8 mouse cellular contexts compared by ENCODE assay signal in genomic region chr2:173586118-173586968, GRCm38 (mm10). TPM values are rescaled to one million over a fixed set of nuclear protein-coding genes. Genes with fewer than 3 reads are reported as not detected.
DNase-seq lines count a peak whose midpoint lies in the region; ATAC-seq and TF ChIP-seq lines count a peak whose summit lies in the region.

No protein-coding gene starts in this region.

- intact Hi-C loops in gastrocnemius, postnatal 36 days (cut with DNase I), result loop anchor here (5.0 to 10.0 kb wide), 5 partner anchors 491 to 1318 kb away; partner anchors contain the start of genes Gnas, Npepl1 and Stx16

- no peaks in the 10 kb centered on the region for H3K36me3 ChIP-seq in intestine, embryonic 16.5 days (ENCODE audit: control insufficient read depth, insufficient read depth, low read length)
- H3K36me3 ChIP-seq in liver, adult 2 months (ENCODE audit: control insufficient read depth, insufficient read depth, low read length), result no peaks in the 10 kb centered on the region
- H3K36me3 ChIP-seq in midbrain, postnatal 0 days (ENCODE audit: insufficient read depth, low read length), result no peaks in the 10 kb centered on the region

- H3K27ac ChIP-seq in intestine, embryonic 16.5 days (ENCODE audit: low read length), result peak overlapping the region; percentile 37
- H3K27ac ChIP-seq in liver, adult 2 months (replicated peaks; ENCODE audit: insufficient read depth, low read depth, low read length), result no peak overlapping the region
- no peak overlapping the region for H3K27ac ChIP-seq in midbrain, postnatal 0 days (ENCODE audit: low read depth, low read length)

- H3K9me3 ChIP-seq in intestine, embryonic 16.5 days (ENCODE audit: control insufficient read depth, low read length), result no peaks in the 10 kb centered on the region
- no peaks in the 10 kb centered on the region for H3K9me3 ChIP-seq in midbrain, postnatal 0 days (ENCODE audit: low read length)

- ATAC-seq in intestine, embryonic 16.5 days, result peak; percentile 83
- no peak for ATAC-seq in midbrain, postnatal 0 days (ENCODE audit: low FRiP score)

- under 1% methylated on average over 68 of the region's 68 CpGs for WGBS in intestine, embryonic 16.5 days
- 7% methylated on average over 68 of the region's 68 CpGs for WGBS in liver, adult 2 months
- WGBS in midbrain, postnatal 0 days, result 1% methylated on average over 68 of the region's 68 CpGs

- peak overlapping the region; percentile 50 for H3K4me3 ChIP-seq in intestine, embryonic 16.5 days (ENCODE audit: low read length)
- H3K4me3 ChIP-seq in liver, adult 2 months (ENCODE audit: insufficient read depth, low read depth, low read length), result no peak overlapping the region; the same call in 1 of the 2 replicates
- H3K4me3 ChIP-seq in midbrain, postnatal 0 days (ENCODE audit: low read depth, low read length), result peak overlapping the region; percentile 35

- H3K79me2 ChIP-seq in liver, adult 2 months (ENCODE audit: control insufficient read depth, insufficient read depth, low read length), result no peaks in the 10 kb centered on the region

- peak; percentile 54 to 74 for DNase-seq in heart, adult 18-20 months
- no peak for DNase-seq in heart, adult 11 months
- peak; percentile 81 for DNase-seq in embryo, embryonic 10.5 days (ENCODE audit: low spot score)
- DNase-seq in gastrocnemius, postnatal 36 days, result peak; percentile 73 to 78
- DNase-seq in liver, adult 2 months (ENCODE audit: extremely low read depth, low read depth, low spot score), result no peak
- peak; percentile 57 for DNase-seq in midbrain, postnatal 0 days (ENCODE audit: low spot score)
- peak; percentile 81 to 92 for DNase-seq in spleen, postnatal 4 days (ENCODE audit: low spot score in 2 of 2)

- no peak for TF ChIP-seq POLR2A in liver, adult 2 months (IDR thresholded peaks at IDR 0.05; ENCODE audit: extremely low read depth, insufficient read depth, low read length)

- peak overlapping the region; percentile 55 for H3K9ac ChIP-seq in intestine, embryonic 16.5 days (ENCODE audit: low read depth, low read length)
- H3K9ac ChIP-seq in liver, adult 2 months (ENCODE audit: low read depth, low read length), result no peak overlapping the region
- peak overlapping the region; percentile 44; the same call in 1 of the 2 replicates for H3K9ac ChIP-seq in midbrain, postnatal 0 days (replicated peaks; ENCODE audit: low read length, poor library complexity, severe bottlenecking)

- TF ChIP-seq CTCF in liver, adult 2 months (IDR thresholded peaks at IDR 0.05; ENCODE audit: low read depth, low read length), result peak; percentile 80
- peak; percentile 79 for TF ChIP-seq CTCF in midbrain, postnatal 0 days (IDR thresholded peaks at IDR 0.05)

- H3K4me2 ChIP-seq in intestine, embryonic 16.5 days (ENCODE audit: low read depth, low read length), result peak overlapping the region; percentile 91
- H3K4me2 ChIP-seq in midbrain, postnatal 0 days (ENCODE audit: low read depth, low read length, poor library complexity, severe bottlenecking), result peak overlapping the region; percentile 72

- peaks cover 12% of the 10 kb centered on the region; the same call in 1 of the 2 replicates for H3K27me3 ChIP-seq in intestine, embryonic 16.5 days (replicated peaks; ENCODE audit: control insufficient read depth, insufficient read depth, low read length)
- H3K27me3 ChIP-seq in liver, adult 2 months (ENCODE audit: control insufficient read depth, insufficient read depth, low read length), result peaks cover 3% of the 10 kb centered on the region; the same call in 1 of the 2 replicates
- H3K27me3 ChIP-seq in midbrain, postnatal 0 days (ENCODE audit: insufficient read depth, low read length), result peaks cover 16% of the 10 kb centered on the region; the same call in 1 of the 2 replicates

- H3K4me1 ChIP-seq in intestine, embryonic 16.5 days (ENCODE audit: control insufficient read depth, insufficient read depth, low read length), result peaks cover 3% of the 10 kb centered on the region
- H3K4me1 ChIP-seq in liver, adult 2 months (ENCODE audit: control insufficient read depth, insufficient read depth, low read length), result no peaks in the 10 kb centered on the region
- no peaks in the 10 kb centered on the region for H3K4me1 ChIP-seq in midbrain, postnatal 0 days (ENCODE audit: insufficient read depth, low read length)

RNA-seq across cellular contexts. Expression of gene Ankrd60, which starts 8.2 kb away (rescaled TPM):
- not detected for total RNA-seq in heart, adult 18-20 months (2021)
- not detected for total RNA-seq in gastrocnemius, postnatal 36 days (2021)
- polyA plus RNA-seq in intestine, embryonic 16.5 days (2015; fragmentation: Nextera tagmentation; extraction: Ambion mirVana), result not detected in 2 replicates
- 0.54 TPM in 1 of 2 replicates, not detected in the other for total RNA-seq in liver, adult 2 months (2014; rRNA removed)
- polyA plus RNA-seq in liver, adult 2 months (2012; rRNA removed), result not detected in 2 replicates
- not detected in 2 replicates for total RNA-seq in midbrain, postnatal 0 days (2014; rRNA removed)
- polyA plus RNA-seq in midbrain, postnatal 0 days (2015; fragmentation: Nextera tagmentation; extraction: Ambion mirVana), result not detected in 2 replicates

Comparison
In these comparisons a context has a peak if more than half of its experiments do, and no peak if none do; other contexts are left out.
1. DNase-seq: peak in heart, adult 18-20 months (2 of 2), embryo, embryonic 10.5 days (single experiment), gastrocnemius, postnatal 36 days (2 of 2), midbrain, postnatal 0 days (single experiment) and spleen, postnatal 4 days (2 of 2); none in heart, adult 11 months (single experiment) and liver, adult 2 months (single experiment).